Mouse (Mus musculus) ovary, postnatal 36 days (tissue): ENCODE data around the gene Frmd7.

ENCODE experiments used
- DNase-seq: peaks from one replicate; pipeline ENCODE4 v3.0.0; 2022; ENCODE audit warnings: low spot score, mixed read lengths

Frmd7 gene

DNA sequence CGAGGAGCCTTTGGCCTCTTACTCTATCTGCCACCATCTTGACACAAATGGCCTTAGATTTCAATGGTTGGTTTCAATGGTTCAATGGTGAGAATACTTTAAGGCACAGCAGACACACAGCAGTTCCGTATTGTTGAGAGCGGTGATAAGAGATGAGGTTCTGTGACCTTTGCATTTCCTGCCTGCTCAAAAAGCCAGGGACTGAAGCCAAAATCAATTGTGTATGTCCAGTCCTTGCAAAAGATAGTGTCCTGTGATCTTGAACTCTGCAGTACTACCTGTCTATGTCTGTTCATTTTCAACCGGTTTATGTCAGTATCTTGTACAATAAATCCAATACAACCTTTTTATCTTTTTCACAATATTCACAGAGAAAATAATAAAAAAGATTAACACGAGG lies 77.8 kb downstream of the Frmd7 start:
- DNase-seq, result no peak

DNA sequence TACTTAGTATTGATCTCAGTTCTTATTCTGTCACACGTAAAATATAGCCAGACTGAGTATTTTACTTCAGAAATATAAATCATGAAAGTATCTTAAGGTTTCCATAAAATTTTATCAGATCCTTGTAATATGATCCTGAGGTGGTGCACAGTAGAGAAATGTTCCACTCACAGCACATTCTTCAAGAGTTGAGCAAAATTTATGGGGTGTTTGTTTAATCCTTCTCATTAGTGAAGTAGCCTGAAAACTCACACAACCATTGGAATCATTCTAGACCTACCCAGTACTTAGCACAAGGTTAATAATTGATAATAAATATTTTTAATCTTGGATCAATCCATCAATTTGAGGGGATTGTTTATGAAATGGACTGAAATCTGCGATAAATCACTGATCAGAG lies 78.7 kb downstream of the Frmd7 start:
- DNase-seq, result no peak

DNA sequence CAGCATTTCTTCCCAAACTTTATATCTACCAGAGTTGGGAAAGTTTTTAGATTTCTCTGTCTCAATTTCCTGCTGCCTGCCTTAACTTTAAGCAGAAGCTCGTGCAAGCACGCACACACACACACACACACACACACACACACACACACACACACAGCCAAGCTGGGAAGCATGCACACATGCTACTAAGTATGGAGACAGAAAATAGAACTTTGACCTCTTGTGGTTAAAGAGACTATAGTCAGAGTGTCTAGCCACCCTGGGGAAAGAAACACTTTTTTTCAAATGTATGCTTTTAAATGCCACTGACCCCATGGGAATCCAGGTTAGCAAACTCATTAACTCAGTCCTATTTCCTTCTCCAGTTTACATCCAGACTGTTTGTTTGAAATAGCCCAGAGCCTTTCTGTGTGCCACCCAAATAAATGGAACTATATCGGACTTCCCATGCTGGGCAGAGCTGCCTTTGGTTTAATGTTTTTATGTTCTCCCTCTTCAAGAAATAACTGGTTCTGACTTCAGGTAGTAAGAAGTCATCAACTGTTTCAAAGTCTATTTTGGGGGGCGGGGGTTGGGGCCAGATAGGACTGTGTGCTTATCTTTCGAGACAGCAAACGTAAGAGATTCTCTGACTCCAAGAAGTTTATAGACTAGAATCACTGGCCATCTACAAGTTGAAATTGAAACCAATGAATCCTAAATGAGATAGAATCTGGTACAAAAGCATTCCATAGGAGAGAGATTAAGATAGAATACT lies 91.9 kb downstream of the Frmd7 start:
- DNase-seq, result no peak
